Mouse (Mus musculus) neural tube, embryonic 15.5 days (tissue): ENCODE data around the gene Mlx. TPM values are rescaled to one million over a fixed set of nuclear protein-coding genes. Genes with fewer than 3 reads are reported as not detected.

Source experiments
- ATAC-seq: fragments of 200-750 bp; cut with Nextera tagmentation; 2 replicates; pipeline ENCODE4 v1.8.0; 2017; ENCODE audit warnings: mild to moderate bottlenecking, moderate TSS enrichment, moderate library complexity; ENCODE audit not compliant: low FRiP score
- H3K27ac ChIP-seq: fragments of 300-500 bp; sonication (generic); replicated peaks from 2 replicates; pipeline ENCODE4 v1.5.1; 2015; ENCODE audit warnings: mild to moderate bottlenecking, inconsistent platforms
- H3K27me3 ChIP-seq: fragments of 300-500 bp; sonication (generic); replicated peaks from 2 replicates; pipeline ENCODE4 v1.6.1; 2015; ENCODE audit warnings: inconsistent platforms
- H3K36me3 ChIP-seq: fragments of 300-500 bp; sonication (generic); 2 replicates; pipeline ENCODE4 v1.6.1; 2015; ENCODE audit warnings: inconsistent platforms
- H3K4me1 ChIP-seq: fragments of 300-500 bp; sonication (generic); 2 replicates; pipeline ENCODE4 v1.6.1; 2015; ENCODE audit warnings: inconsistent platforms
- H3K4me2 ChIP-seq: fragments of 300-500 bp; sonication (generic); 2 replicates; pipeline ENCODE4 v1.6.1; 2015; ENCODE audit warnings: inconsistent platforms, mild to moderate bottlenecking, moderate library complexity
- H3K4me3 ChIP-seq: fragments of 300-500 bp; sonication (generic); replicated peaks from 2 replicates; pipeline ENCODE4 v1.5.1; 2015; ENCODE audit warnings: mild to moderate bottlenecking, inconsistent platforms
- H3K9ac ChIP-seq: fragments of 300-500 bp; sonication (generic); replicated peaks from 2 replicates; pipeline ENCODE4 v1.6.1; 2015; ENCODE audit warnings: mild to moderate bottlenecking, inconsistent platforms
- H3K9me3 ChIP-seq: fragments of 300-500 bp; sonication (generic); replicated peaks from 2 replicates; pipeline ENCODE4 v1.6.1; 2016; ENCODE audit warnings: inconsistent platforms
- WGBS: fragments of 180-500 bp; shearing (Covaris S2); methylation state at CpG from one replicate; pipeline ENCODE4 v1.1.7; 2015; ENCODE audit warnings: mixed read lengths; 5-methylcytosine and 5-hydroxymethylcytosine counted together
- polyA plus RNA-seq: library from polyadenylated mRNA; unstranded; fragments of >200 nt; fragmentation: Nextera tagmentation; extraction: Ambion mirVana; gene quantifications from 2 replicates; pipeline ENCODE4 v1.2.1, GENCODE M21; 2015

Gene Mlx
- polyA plus RNA-seq, result 94.2 and 96.6 TPM in 2 replicates

DNA sequence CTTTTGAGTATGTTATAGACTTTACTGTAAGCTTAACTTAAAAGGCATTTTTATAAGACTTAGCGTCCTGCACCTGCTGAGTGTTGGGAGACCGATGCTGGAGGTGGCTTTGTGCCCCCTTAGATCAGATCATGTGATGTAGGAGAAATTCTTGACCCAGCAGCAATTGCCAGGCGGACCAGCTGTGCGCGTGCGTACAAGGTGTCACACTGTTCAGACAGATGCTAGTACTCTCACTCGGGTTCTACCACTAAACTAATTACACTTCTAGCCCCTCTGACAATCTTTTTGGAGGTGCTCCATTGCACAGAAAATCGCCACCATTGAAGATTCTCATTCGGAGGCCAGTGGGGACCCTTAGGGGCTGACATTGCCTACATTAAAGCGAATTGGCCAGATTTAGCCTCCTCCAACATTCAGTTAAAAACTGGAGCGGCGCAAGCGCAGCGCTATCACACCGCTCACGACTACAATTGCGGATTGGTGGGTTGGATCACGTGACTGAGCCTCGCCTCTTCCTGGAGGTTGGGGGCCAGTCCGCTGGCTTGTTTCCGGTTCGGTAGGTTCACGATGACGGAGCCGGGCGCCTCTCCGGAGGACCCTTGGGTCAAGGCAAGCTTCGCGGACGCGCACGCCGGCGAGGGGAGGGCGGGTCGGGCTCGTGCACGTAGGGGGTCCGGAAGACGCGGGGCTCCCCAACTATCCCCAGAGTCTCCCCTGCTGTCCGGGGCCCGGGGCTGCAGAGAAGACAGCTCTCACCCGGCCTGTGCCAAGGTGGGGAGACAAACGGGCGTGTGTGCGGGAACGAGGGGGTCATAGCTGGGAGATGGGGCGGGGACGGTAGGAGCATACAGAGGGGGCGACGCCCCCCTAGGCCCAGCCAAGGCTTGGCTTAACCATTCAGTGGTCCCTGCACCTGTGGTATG, at the start of gene Mlx:
Gene Mlx (plus strand): TSS at position 522 of the 926 bp plus-strand sequence.
- peak within 1 kb of the TSS; percentile 89 for H3K4me2 ChIP-seq
- peak within 1 kb of the TSS; percentile 91 for H3K27ac ChIP-seq
- WGBS, result under 1% methylated on average over 52 of the region's 52 CpGs
- peak; percentile 87 for ATAC-seq
- peak within 1 kb of the TSS; percentile 78 for H3K9ac ChIP-seq
- no peaks in the 10 kb centered on the region for H3K9me3 ChIP-seq
- H3K36me3 ChIP-seq, result peaks cover 33% of the 10 kb centered on the region
- peak within 1 kb of the TSS; percentile 75 for H3K4me3 ChIP-seq
- no peaks in the 10 kb centered on the region for H3K27me3 ChIP-seq
- H3K4me1 ChIP-seq, result peaks cover 49% of the 10 kb centered on the region

DNA sequence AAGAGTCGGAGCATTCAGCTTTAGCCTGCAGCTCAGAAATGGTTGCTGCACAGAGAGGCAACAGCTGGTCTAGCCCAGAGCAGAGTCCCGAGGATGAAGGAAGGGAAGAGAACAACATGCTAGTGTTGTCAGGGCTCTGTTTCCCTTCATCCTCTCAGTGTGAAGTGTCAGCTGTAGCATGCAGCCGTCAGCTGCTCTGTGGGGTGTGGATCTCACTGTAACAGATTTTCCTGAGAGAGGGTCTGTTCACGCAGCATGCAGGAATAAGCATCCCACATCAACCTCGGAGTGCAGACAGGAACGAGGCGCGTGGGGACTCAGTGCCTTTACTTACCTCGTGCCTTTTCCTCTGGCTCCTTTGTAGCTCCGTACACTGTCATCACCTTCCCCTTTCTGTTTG, 49.3 kb upstream of the Mlx start:
- Histone ChIP-seq H3K4me3 (no peak overlapping the region), H3K27me3 (no peaks in the 10 kb centered on the region), H3K9me3 (no peaks in the 10 kb centered on the region), H3K4me1 (no peaks in the 10 kb centered on the region), H3K4me2 (no peak overlapping the region), H3K9ac (no peak overlapping the region), H3K36me3 (peaks cover 92% of the 10 kb centered on the region), H3K27ac (no peak overlapping the region)
- WGBS, result 86% methylated on average over 10 of the region's 10 CpGs
- ATAC-seq, result no peak

DNA sequence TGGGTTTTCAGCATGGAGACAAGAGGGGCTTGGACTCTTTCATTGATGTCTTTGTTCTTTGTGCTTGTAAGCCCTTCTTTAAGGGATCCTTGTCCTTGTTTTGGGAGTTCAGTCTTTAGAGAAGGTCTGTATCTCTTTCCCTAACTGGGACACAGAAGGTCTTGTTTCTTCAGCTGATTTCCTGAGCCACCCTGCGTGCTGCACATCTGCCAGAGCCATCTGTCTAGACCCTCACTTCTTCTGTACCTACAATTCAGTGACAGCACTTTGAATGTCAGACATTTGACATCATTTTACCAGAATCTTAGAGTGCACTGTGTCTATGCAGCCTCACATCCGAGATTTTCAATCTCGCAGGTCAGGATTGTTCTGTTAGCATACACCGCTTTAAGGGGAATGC, 41.3 kb upstream of the Mlx start:
- no peaks in the 10 kb centered on the region for H3K9me3 ChIP-seq
- no peak overlapping the region for H3K4me2 ChIP-seq
- no peak overlapping the region for H3K4me3 ChIP-seq
- 96% methylated on average over 4 of the region's 4 CpGs for WGBS
- no peak overlapping the region for H3K27ac ChIP-seq
- no peak overlapping the region for H3K9ac ChIP-seq
- no peaks in the 10 kb centered on the region for H3K4me1 ChIP-seq
- H3K36me3 ChIP-seq, result peaks cover 97% of the 10 kb centered on the region
- no peaks in the 10 kb centered on the region for H3K27me3 ChIP-seq
- no peak for ATAC-seq

DNA sequence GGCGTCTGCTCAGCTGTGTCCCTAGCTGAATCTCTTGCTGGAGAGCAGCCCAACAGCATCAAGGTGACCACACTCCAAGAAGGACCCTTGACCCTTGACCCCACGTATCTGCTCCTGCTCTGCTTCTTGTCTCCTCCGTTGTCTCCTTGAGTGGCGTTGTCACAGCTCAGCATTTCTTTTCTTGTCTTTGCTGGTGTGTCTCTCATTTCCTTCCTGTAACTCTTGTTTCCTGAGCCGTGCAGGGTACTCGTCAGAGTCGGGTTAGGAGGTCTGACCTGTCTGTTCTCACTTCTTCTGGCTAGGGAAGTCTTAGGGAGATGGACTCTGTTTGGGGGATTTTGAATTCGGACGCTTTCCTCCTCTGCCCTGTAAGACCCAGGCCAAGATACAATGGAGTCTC, 40.6 kb upstream of the Mlx start:
- H3K4me1 ChIP-seq, result no peaks in the 10 kb centered on the region
- H3K9ac ChIP-seq, result no peak overlapping the region
- H3K27ac ChIP-seq, result no peak overlapping the region
- peaks cover 98% of the 10 kb centered on the region for H3K36me3 ChIP-seq
- H3K4me2 ChIP-seq, result no peak overlapping the region
- 75% methylated on average over 9 of the region's 9 CpGs for WGBS
- no peaks in the 10 kb centered on the region for H3K9me3 ChIP-seq
- H3K27me3 ChIP-seq, result no peaks in the 10 kb centered on the region
- ATAC-seq, result no peak
- H3K4me3 ChIP-seq, result no peak overlapping the region

DNA sequence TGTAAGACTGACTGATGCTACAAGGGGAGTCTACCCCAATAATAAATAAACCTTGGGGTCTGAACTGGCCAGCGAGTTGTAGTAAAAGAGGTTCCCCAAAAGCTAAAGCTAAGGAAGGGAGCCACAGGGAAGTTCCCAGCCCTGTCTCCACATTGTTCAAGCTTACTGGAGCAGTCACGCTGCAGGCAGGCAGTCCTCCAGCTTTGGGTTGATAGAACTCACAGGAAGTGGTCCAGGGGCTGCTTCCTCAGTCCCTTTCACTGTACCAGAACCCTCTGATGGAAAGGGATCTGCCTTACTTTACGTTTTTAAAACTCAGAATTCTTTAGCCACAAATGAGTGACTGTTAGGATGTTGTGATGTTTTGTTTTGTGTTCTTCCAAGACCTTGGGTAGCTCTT, 39.6 kb upstream of the Mlx start:
- no peak overlapping the region for H3K4me2 ChIP-seq
- H3K27me3 ChIP-seq, result no peaks in the 10 kb centered on the region
- WGBS, result 88% methylated on average over 3 of the region's 3 CpGs
- no peaks in the 10 kb centered on the region for H3K9me3 ChIP-seq
- H3K4me3 ChIP-seq, result no peak overlapping the region
- H3K36me3 ChIP-seq, result peaks cover 98% of the 10 kb centered on the region
- H3K27ac ChIP-seq, result no peak overlapping the region
- ATAC-seq, result no peak
- no peak overlapping the region for H3K9ac ChIP-seq
- no peaks in the 10 kb centered on the region for H3K4me1 ChIP-seq

DNA sequence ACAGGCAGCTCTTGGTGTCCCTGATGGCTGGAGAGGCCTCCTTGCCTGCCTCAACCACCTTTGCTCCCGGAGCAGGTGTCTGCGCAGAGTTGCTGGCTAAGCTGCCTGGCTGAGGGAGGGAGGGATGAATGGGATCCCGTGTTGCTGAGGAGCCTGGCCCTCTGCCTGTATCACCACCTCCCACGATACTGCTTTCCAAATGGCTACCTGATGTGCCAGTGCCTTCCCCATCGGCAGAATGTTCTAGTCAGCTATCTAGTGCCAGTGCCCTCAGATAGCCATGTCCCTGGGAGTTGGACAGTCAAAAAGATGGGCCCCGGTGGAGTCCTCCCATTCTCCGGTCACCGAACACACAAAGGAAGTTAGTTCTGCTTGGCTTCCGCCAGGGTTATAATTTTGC, 36.7 kb upstream of the Mlx start:
- no peak overlapping the region for H3K4me3 ChIP-seq
- H3K4me2 ChIP-seq, result no peak overlapping the region
- 87% methylated on average over 9 of the region's 9 CpGs for WGBS
- H3K36me3 ChIP-seq, result peaks cover 99% of the 10 kb centered on the region
- H3K9ac ChIP-seq, result no peak overlapping the region
- ATAC-seq, result no peak
- H3K27me3 ChIP-seq, result no peaks in the 10 kb centered on the region
- no peaks in the 10 kb centered on the region for H3K4me1 ChIP-seq
- H3K27ac ChIP-seq, result no peak overlapping the region
- H3K9me3 ChIP-seq, result no peaks in the 10 kb centered on the region

DNA sequence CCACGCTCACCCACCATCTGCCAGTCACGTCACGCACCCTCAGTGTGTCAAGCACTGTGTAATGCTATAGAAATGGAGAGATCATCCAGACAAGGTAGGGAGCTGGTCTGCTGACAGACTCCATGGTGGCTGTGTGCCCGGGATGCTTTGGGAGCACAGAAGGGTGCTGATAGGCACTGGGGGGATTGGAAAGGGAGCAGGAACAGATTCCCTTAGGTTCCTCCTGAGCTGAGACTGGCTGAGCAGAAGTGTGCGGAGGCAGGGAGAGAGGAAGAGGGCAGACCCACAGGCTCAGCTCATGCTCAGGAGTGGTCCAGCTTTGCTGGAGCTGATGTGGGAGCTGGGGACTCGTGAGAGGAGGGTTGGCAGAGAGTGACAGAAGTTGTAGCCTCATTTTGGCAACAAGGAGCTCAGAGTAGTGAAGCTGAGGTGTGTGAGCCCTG, 36.0 kb upstream of the Mlx start:
- Histone ChIP-seq H3K27ac (no peak overlapping the region), H3K4me3 (no peak overlapping the region), H3K9me3 (no peaks in the 10 kb centered on the region), H3K36me3 (peaks cover 99% of the 10 kb centered on the region), H3K4me2 (no peak overlapping the region), H3K9ac (no peak overlapping the region), H3K27me3 (no peaks in the 10 kb centered on the region), H3K4me1 (no peaks in the 10 kb centered on the region)
- WGBS, result 91% methylated on average over 6 of the region's 6 CpGs
- no peak for ATAC-seq

DNA sequence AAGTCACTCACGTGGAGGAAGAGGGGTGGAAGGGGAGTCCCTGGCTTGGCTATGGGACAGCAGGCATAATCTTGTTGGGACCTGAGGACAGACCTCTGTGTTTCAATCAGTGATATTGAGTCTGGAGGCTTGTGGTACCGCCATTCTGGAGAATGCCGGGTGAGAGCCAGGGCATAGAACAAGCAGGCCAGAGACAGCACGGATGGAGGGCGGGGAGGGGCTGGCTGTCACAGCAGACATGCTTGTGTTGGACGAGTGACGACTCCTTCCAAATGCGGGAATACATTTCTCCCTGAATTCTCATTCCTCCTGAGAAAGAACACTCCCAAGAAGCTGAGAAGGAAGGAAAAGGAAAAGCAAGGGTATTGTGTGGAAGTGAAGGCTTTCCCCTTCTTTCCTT, 35.5 kb upstream of the Mlx start:
- no peak overlapping the region for H3K27ac ChIP-seq
- no peaks in the 10 kb centered on the region for H3K4me1 ChIP-seq
- no peak overlapping the region for H3K4me3 ChIP-seq
- ATAC-seq, result no peak
- no peaks in the 10 kb centered on the region for H3K9me3 ChIP-seq
- 89% methylated on average over 8 of the region's 8 CpGs for WGBS
- no peaks in the 10 kb centered on the region for H3K27me3 ChIP-seq
- no peak overlapping the region for H3K9ac ChIP-seq
- H3K4me2 ChIP-seq, result no peak overlapping the region
- H3K36me3 ChIP-seq, result peaks cover 99% of the 10 kb centered on the region

DNA sequence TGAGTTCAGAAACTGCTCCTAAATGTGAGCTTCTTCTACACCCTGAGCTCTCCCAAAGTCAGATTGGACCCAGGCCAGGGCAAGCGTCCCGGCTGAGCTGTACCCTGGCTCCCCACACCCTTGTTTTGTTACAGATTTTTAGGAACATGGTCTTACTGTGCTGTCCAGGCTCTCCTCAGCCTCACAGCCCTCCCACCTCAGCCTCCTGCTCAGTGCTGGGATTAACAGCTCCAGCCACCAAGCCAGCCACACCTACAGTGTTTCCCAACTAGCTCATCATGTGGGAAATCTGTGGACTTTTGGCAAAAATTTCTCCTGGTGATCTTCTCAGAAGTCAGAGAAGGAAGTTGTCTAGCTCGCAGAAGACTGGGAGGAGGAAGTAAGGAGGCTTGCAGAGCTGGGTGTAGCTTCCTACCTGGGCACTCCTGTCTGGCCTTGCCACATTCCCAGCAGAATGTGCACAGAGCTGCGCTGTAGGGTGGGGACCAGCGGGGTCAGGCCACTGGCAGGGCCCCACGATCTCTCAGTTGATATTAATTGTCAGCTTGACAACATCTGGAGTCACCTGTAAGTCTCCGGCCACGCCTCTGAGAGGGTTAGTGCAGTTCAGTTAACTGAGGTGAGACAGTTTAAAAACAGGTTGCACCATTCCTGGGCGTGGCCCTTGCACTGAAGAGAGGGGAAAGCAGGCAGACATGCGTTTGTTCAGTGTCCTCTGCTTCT, 34.2 kb upstream of the Mlx start:
- no peaks in the 10 kb centered on the region for H3K9me3 ChIP-seq
- H3K4me2 ChIP-seq, result no peak overlapping the region
- no peaks in the 10 kb centered on the region for H3K27me3 ChIP-seq
- 91% methylated on average over 10 of the region's 10 CpGs for WGBS
- H3K36me3 ChIP-seq, result peaks cover 95% of the 10 kb centered on the region
- H3K9ac ChIP-seq, result no peak overlapping the region
- H3K27ac ChIP-seq, result no peak overlapping the region
- no peak overlapping the region for H3K4me3 ChIP-seq
- H3K4me1 ChIP-seq, result no peaks in the 10 kb centered on the region
- no peak for ATAC-seq

DNA sequence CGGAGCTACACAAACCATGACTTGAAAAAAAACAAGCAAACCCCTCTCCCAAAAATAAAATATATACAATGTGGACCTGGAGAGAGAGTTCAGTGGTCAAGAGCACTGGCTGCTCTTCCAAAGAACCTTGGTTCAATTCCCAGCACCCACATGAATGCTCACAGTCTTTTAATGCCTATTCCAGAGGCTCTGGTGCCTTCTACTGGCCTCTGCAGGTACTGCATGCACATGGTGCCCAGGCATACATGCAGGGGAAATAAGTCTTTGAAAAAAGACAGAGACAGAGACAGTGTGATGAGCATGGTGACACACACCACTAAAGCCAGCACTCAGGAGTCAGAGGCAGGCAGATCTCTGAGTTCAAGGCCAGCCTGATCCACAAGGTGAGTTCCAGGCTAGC, 33.1 kb upstream of the Mlx start:
- no peaks in the 10 kb centered on the region for H3K4me1 ChIP-seq
- H3K27me3 ChIP-seq, result no peaks in the 10 kb centered on the region
- peaks cover 91% of the 10 kb centered on the region for H3K36me3 ChIP-seq
- no peak overlapping the region for H3K27ac ChIP-seq
- H3K9ac ChIP-seq, result no peak overlapping the region
- H3K9me3 ChIP-seq, result no peaks in the 10 kb centered on the region
- no peak overlapping the region for H3K4me3 ChIP-seq
- ATAC-seq, result no peak
- H3K4me2 ChIP-seq, result no peak overlapping the region
- WGBS, result 96% methylated on average over 1 of the region's 1 CpGs

DNA sequence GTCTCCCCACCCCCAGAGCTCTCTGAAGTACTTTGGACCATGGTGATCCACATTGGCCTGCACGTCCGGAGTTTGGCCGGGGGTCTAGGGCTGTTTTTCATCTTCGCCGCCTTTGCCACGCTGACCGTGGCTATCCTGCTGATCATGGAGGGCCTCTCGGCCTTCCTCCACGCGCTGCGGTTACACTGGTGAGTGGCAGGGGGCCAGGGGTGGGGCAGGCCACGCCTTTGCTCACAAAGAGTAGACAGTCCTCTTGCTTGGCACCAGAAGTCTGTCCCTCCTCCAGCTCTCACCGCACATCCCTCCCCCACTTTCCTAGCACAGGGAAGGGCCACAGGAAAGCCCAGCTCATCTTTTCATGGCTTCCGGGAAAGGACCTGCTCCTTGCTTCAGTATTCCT, 31.7 kb upstream of the Mlx start:
- Histone ChIP-seq H3K36me3 (peaks cover 89% of the 10 kb centered on the region), H3K27me3 (no peaks in the 10 kb centered on the region), H3K4me3 (no peak overlapping the region), H3K9me3 (no peaks in the 10 kb centered on the region), H3K9ac (no peak overlapping the region), H3K27ac (no peak overlapping the region), H3K4me2 (no peak overlapping the region), H3K4me1 (0 out of 2 replicates have a peak, but pooled peaks cover 4% of the 10 kb centered on the region)
- WGBS, result 86% methylated on average over 14 of the region's 14 CpGs
- ATAC-seq, result no peak

DNA sequence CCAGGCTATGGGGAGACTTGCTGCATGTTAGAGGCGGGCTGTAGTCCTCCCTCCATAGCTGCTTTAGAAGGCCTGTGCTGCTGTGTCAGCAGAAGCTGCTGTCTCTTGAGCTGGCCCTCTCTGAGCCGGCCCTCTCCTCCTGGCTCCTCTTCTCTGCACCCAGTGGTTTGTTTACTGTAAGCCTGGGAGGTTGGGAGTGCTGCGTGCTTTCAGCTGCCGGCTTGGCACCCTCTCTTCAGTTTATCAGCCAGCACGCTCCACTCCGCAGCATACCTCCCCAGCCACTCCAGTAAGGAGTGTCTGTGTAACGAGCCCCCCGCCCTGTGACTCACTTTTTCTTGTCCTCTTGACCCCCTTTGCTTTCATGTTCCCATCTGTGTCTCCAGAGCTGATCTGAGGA, 30.2 kb upstream of the Mlx start:
- Histone ChIP-seq H3K4me3 (no peak overlapping the region), H3K4me1 (0 out of 2 replicates have a peak, but pooled peaks cover 4% of the 10 kb centered on the region), H3K36me3 (peaks cover 89% of the 10 kb centered on the region), H3K27me3 (no peaks in the 10 kb centered on the region), H3K9me3 (no peaks in the 10 kb centered on the region), H3K4me2 (no peak overlapping the region), H3K27ac (peak overlapping the region; percentile 18; the same call in 1 of the 2 replicates), H3K9ac (no peak overlapping the region)
- no peak for ATAC-seq
- WGBS, result 66% methylated on average over 8 of the region's 8 CpGs
